Mouse (Mus musculus): ENCODE results near the gene Desi2. TPM values are rescaled to one million over a fixed set of nuclear protein-coding genes. Genes with fewer than 3 reads are reported as not detected.
"Not testable (repeated sequence)": the region's sequence is repeated elsewhere in the genome, so short reads cannot be mapped to it uniquely, and the experiment has no call there.

Desi2 gene
- total RNA-seq, 1 experiment from 2014 or later: 23.5 TPM

GRCm38 (mm10) chr1:178258821-178259220, 71.6 kb downstream of the Desi2 start:
- no peak for DNase-seq

- not testable (repeated sequence) for DNase-seq
Measured at GRCm38 (mm10) chr1:178265381-178265780, 78.2 kb downstream of the Desi2 start.

- DNase-seq: no peak
Measured at GRCm38 (mm10) chr1:178270635-178271034, 83.4 kb downstream of the Desi2 start.

- DNase-seq: no peak
Measured at GRCm38 (mm10) chr1:178275174-178275730, 88.0 kb downstream of the Desi2 start.

GRCm38 (mm10) chr1:178275738-178276053, 88.5 kb downstream of the Desi2 start:
- no peak for DNase-seq

GRCm38 (mm10) chr1:178276054-178276911, 89.1 kb downstream of the Desi2 start:
- peak; percentile 83 for DNase-seq

GRCm38 (mm10) chr1:178283314-178283713, 96.1 kb downstream of the Desi2 start:
- not testable (repeated sequence) for DNase-seq

GRCm38 (mm10) chr1:178283946-178284720, 96.9 kb downstream of the Desi2 start:
- DNase-seq: no peak

- DNase-seq: no peak
Measured at GRCm38 (mm10) chr1:178287601-178288176, 100.5 kb downstream of the Desi2 start.

GRCm38 (mm10) chr1:178291716-178292115, 104.5 kb downstream of the Desi2 start:
- no peak for DNase-seq

GRCm38 (mm10) chr1:178294051-178294450, 106.8 kb downstream of the Desi2 start:
- DNase-seq: no peak

- DNase-seq: not testable (repeated sequence)
Measured at GRCm38 (mm10) chr1:178301261-178301660, 114.0 kb downstream of the Desi2 start.

- DNase-seq: peak; percentile 86
Measured at GRCm38 (mm10) chr1:178303425-178303824, 116.2 kb downstream of the Desi2 start.

Other genes starting within 250 kb of the Desi2 start
- 0.70 and 0.71 TPM in 2 replicates for gene Catspere2, start 204.0 kb upstream of the Desi2 start, total RNA-seq (2021)
- 88.1 and 107 TPM in 2 replicates for gene Cox20, start 131.7 kb downstream of the Desi2 start, total RNA-seq (2021)
- gene Hnrnpu, start 150.4 kb downstream of the Desi2 start, total RNA-seq (2021): 419 and 430 TPM in 2 replicates
- 2.9 and 3.4 TPM in 2 replicates for gene Efcab2, start 218.7 kb downstream of the Desi2 start, total RNA-seq (2021)